Mouse (Mus musculus) lung, postnatal 10 days (tissue): ENCODE measurements around the gene Kif26b.

ENCODE experiments used
- DNase-seq: peaks from one replicate; pipeline ENCODE4 v3.0.0; 2021

Kif26b gene

DNA sequence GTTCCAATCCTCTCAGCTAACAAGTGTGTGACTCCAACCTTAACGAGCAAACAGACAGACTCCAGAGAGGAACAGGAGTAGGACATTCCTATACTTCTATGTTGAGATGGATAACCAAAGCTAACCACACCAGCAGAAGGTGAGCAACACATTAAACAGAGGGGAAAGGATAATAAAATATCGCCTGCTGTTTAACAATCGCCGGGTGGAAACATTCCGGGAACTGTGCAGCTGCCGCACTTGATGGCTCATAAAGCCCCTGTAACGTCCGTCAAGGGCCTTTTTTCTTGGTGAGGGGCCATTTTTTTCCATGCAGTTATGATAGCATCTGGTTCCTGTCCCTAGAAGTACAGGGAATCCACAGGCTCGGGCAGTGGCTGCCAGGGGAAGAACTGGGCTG lies 204.1 kb downstream of the Kif26b start:
- no peak for DNase-seq

GRCm38 (mm10) chr1:178734576-178734975 lies 205.7 kb downstream of the Kif26b start:
- DNase-seq: no peak

DNA sequence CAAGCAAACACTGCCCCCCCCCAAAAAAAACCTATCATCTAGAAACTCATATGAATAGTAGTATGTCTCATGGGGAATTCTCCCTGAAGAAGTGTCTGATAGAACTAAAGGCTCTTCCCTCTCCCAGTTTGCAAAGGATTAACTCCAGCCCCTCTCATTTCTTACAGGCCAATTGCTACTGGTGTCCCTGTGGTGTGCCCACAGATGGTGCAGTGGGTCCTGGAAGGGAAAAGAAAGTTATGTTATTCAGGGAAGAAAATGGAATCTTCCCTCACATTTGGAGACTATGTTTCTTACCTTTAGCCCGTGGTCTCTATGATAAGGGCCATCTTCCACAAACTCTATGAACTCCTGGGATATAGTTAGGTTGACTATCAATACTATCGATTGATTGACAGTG lies 208.0 kb downstream of the Kif26b start:
- DNase-seq: no peak

GRCm38 (mm10) chr1:178743820-178744219 lies 214.9 kb downstream of the Kif26b start:
- no peak for DNase-seq

GRCm38 (mm10) chr1:178744526-178744925 lies 215.6 kb downstream of the Kif26b start:
- no peak for DNase-seq

- no peak for DNase-seq
These were observed 216.0 kb downstream of the Kif26b start for GRCm38 (mm10) chr1:178744961-178745360.

- DNase-seq: no peak
These were observed 216.5 kb downstream of the Kif26b start for GRCm38 (mm10) chr1:178745471-178745870.

DNA sequence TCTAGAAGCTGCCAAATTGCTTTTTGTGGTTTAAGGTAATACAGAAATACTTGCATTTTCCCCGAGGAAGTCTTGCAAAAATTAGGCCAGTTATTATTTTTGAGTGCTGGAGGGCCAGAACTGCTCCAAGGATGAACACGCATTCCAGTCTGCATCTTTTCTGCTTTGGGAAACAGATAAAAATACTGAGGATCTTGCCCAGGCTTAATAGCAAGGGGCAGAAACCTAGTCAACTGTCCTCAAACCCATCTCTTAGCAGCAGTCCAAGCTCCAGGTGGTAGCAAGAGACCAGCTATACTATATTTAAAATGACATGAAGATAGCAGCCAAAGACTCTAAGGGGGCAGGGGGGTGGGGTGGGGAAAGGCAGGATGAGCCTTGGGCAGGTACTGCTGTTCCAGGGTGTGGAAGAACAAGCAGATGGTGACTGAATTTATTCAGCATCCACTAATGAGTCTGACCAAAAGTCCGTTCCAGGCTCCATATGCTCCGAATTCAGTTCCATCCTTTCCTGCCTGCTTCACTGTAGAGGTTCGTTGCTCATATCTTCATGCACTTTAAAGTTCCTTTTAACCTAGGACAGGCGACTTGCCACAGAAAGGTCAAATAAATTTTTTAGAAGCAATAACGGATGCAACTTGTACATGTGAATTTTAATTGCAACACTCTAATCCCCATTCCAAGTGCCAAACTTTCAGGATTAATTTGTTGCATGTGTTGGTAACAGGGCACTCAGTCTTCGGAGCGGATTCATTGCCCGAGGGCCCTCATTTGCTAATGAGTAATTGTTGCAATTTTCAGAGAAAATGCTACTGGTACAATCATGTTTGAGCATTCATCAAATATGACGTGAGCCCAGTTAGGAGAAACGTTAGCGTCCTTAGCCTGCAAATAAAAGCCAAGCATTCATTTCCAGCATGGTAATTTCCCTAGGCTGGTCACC lies 218.6 kb downstream of the Kif26b start:
- DNase-seq: no peak

DNA sequence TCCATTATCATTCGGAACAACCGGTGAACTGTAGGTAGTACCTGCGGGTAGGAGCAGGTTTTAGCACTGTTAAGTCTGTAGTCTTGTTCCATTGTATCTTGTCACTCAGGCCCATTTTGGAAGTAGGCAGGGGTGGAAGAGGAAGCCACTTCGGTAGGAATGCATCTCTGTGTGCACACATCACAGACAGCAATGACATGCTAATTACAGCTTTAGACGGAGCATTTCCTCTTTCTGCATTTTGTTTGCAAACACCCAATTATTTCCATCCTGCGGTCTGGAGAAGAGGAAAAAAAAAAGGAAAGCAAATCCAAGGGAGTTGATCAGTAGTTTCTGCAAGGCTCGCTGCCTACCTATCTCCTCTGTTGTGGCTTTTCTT lies 219.3 kb downstream of the Kif26b start:
- DNase-seq: no peak

DNA sequence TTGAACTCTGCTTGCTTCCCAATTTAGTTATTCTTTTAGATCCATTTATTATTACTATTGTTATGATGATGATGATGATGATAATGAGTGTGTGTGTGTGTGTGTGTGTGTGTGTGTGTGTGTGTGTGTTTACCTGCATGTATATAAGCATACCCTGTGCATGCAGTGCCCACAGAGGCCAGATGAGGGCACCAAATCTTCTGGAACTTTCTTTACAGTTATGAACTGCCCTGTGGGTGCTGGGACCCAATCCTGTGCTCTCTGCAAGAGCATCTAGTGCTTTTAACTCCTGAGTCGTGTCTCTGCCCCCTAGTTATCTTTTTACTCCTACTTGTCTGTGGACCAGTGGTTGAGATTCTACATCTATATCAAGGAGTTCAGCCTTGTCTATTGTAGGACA lies 219.7 kb downstream of the Kif26b start:
- DNase-seq: peak; percentile 6

DNA sequence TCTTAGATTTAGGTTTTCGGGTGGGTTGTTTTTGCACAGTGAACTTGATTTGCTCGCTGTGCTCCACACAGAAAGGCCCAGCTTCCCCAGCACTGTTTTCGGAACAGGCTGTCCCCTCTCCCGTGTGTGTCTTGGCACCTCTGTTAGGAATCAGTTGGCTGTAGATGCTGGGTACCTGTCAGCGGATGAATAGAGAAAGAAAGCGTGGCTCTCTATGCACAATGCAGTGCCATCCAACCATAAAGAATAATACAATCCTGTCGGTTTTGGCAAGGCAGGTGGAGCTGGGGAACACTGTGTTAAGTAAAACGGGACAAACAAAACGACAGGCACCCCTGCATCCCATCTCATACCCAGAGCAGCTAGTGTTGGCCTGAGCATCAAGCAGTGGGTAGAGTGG lies 220.9 kb downstream of the Kif26b start:
- DNase-seq: no peak

GRCm38 (mm10) chr1:178758441-178758840 lies 229.5 kb downstream of the Kif26b start:
- DNase-seq: no peak

DNA sequence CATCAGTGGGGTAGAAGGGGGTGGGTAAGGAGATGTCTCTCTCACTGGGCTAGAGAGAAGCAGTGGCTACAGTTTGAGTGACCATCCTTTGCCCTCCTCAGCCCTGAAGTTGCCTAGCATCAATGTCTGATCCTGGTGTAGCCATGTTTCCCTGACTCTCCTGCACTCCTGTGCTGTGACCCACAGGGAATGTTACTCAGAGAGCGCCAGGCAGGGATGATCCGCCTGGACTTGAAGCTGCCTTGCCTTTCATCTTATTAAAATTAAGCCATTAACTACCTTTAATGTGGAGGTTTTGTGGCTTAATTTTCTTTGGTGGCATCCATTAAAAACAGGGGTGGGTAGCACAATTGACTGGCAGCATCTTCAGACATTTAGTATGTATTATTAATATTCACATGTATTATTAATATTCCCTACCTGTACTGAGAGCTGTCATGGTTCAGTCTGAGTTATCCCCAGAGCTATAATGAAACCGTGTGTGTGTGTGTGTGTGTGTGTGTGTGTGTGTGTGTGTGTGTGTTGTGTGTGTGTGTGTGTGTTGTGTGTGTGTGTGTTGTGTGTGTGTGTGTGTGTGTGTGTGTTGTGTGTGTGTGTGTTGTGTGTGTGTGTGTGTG lies 233.3 kb downstream of the Kif26b start:
- no peak for DNase-seq

- DNase-seq: no peak
These were observed 236.0 kb downstream of the Kif26b start for GRCm38 (mm10) chr1:178764914-178765313.

DNA sequence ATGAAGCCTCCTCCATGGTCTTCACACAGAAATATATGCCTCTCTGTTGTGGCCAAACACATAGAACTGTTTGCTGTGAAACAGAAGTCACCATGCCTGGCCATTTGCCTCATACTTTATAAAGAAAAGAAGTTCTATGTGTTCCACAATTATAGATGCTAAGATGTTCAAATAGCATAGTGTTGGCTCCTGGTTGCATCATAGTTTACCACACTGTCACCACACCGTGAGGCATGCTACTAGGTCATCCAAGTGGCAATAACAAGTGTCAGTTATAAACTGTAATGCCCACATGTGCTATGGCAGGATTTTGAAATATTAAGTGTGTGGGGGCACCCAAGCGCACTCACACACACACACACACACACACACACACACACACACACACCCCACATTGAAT lies 236.7 kb downstream of the Kif26b start:
- no peak for DNase-seq

DNA sequence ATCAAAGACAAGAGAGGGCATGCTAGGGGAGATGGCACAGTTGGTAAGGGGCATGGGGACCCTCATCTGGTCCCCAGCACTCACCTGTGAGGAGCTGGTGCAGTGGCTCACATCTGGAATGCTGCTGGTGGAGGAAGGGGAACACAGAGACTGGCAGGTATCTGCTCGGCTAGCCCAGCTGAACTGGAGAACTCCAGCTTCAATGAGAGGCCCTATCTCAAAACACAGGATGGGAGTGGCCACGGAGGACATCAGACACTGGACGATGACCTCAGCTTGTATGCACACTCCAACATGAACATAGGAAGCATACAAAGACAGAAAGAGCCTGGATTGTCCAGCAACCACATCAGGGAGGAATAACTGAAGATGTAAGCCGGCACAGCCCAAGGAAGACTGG lies 240.1 kb downstream of the Kif26b start:
- DNase-seq: no peak

DNA sequence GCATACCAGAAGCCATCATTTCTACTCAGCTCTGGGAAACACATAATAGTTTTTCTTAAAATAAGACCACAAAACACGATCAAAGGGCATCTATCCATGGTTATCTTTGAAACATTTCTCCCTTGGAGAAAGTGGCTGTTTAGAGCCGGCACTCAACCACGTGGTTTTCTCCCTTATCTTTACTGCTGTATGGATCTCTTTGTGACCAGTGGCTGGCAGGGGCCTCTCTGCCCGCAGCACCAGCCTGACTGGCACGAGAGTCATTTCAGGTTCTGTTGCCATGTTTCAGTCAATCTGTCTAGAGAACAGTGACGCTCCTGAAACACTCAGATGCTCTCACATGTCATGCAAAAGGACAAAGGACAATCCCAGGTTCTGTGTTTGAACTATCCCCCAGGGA lies 241.1 kb downstream of the Kif26b start:
- no peak for DNase-seq

- DNase-seq: no peak
These were observed 241.9 kb downstream of the Kif26b start for GRCm38 (mm10) chr1:178770626-178771362.

- no peak for DNase-seq
These were observed 250.8 kb downstream of the Kif26b start for GRCm38 (mm10) chr1:178779742-178780141.

DNA sequence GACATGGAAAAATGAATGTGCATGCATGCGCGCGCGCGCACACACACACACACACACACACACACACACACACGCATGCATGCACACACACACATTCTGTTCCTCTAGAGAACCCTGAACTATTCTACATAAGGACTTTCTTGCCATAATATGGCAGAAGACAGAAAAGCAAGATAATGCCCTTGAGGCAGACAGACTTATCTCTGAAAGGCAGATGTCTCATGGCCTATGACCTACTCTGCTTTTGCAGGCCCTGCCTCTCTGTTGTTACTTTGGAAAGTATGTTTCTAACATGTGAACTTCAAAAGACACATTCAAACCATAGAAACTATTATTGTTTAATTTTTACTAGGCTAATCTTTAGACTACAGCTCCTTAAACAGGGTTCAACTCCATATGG lies 255.1 kb downstream of the Kif26b start:
- DNase-seq: no peak

DNA sequence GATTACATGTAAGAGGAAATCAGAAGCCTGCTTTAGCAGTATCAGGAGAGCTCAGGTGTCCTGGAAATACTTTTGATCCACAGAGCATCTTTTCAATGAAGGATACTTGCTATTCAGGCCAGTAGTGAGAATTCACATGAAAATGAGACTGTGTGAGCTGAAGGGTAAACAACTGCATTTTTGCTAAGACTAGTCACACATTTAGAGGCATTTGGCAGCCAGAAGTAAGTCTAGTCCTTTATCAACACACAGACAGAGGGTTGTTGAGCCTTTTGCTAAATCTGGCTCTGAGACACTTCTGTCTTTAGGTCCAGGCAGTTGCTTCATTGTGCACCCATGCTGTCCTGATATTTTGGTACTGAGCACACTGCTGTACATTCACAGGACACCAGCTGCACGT lies 262.3 kb downstream of the Kif26b start:
- DNase-seq: no peak

GRCm38 (mm10) chr1:178792726-178793125 lies 263.8 kb downstream of the Kif26b start:
- no peak for DNase-seq

GRCm38 (mm10) chr1:178794866-178795265 lies 265.9 kb downstream of the Kif26b start:
- no peak for DNase-seq

- no peak for DNase-seq
These were observed 268.5 kb downstream of the Kif26b start for GRCm38 (mm10) chr1:178797388-178797787.
